Mouse (Mus musculus): ENCODE measurements around the gene Clasp1. TPM values are rescaled to one million over a fixed set of nuclear protein-coding genes. Genes with fewer than 3 reads are reported as not detected.

Gene Clasp1
- polyA plus RNA-seq, 1 experiment from 2014 or later: 70.0 TPM

- Histone ChIP-seq H3K27me3 (ENCODE audit: control insufficient read depth, insufficient read depth, low read length) (no peaks in the 10 kb centered on the region), H3K9ac (ENCODE audit: low read depth, low read length) (no peak overlapping the region), H3K4me2 (replicated peaks; ENCODE audit: low read depth, low read length) (no peak overlapping the region), H3K4me3 (ENCODE audit: low read length) (no peak overlapping the region), H3K4me1 (ENCODE audit: control insufficient read depth, insufficient read depth, low read length) (no peaks in the 10 kb centered on the region), H3K36me3 (ENCODE audit: control insufficient read depth, insufficient read depth, low read length) (peaks cover 57% of the 10 kb centered on the region), H3K9me3 (ENCODE audit: control insufficient read depth, low read length) (no peaks in the 10 kb centered on the region), H3K27ac (ENCODE audit: low read depth, low read length) (no peak overlapping the region)
- WGBS: 78% methylated on average over 7 of the region's 7 CpGs
- no peak for ATAC-seq (ENCODE audit: low FRiP score, low TSS enrichment)
Observed at GRCm38 (mm10) chr1:118516256-118516655, 127.4 kb downstream of the Clasp1 start.

- ATAC-seq (ENCODE audit: low FRiP score, low TSS enrichment): no peak
- Histone ChIP-seq H3K9me3 (ENCODE audit: control insufficient read depth, low read length) (no peaks in the 10 kb centered on the region), H3K9ac (ENCODE audit: low read depth, low read length) (no peak overlapping the region), H3K36me3 (ENCODE audit: control insufficient read depth, insufficient read depth, low read length) (peaks cover 70% of the 10 kb centered on the region), H3K27me3 (ENCODE audit: control insufficient read depth, insufficient read depth, low read length) (no peaks in the 10 kb centered on the region), H3K4me2 (replicated peaks; ENCODE audit: low read depth, low read length) (no peak overlapping the region), H3K27ac (ENCODE audit: low read depth, low read length) (no peak overlapping the region), H3K4me1 (ENCODE audit: control insufficient read depth, insufficient read depth, low read length) (no peaks in the 10 kb centered on the region), H3K4me3 (ENCODE audit: low read length) (no peak overlapping the region)
- WGBS: 73% methylated on average over 6 of the region's 6 CpGs
Observed at GRCm38 (mm10) chr1:118523161-118523560, 134.3 kb downstream of the Clasp1 start.

- H3K4me2 ChIP-seq (replicated peaks; ENCODE audit: low read depth, low read length): no peak overlapping the region
- H3K27me3 ChIP-seq (ENCODE audit: control insufficient read depth, insufficient read depth, low read length): no peaks in the 10 kb centered on the region
- no peak overlapping the region for H3K27ac ChIP-seq (ENCODE audit: low read depth, low read length)
- WGBS: 95% methylated on average over 9 of the region's 9 CpGs
- no peak overlapping the region for H3K9ac ChIP-seq (ENCODE audit: low read depth, low read length)
- no peaks in the 10 kb centered on the region for H3K4me1 ChIP-seq (ENCODE audit: control insufficient read depth, insufficient read depth, low read length)
- no peaks in the 10 kb centered on the region for H3K9me3 ChIP-seq (ENCODE audit: control insufficient read depth, low read length)
- no peak overlapping the region for H3K4me3 ChIP-seq (ENCODE audit: low read length)
- peaks cover 77% of the 10 kb centered on the region for H3K36me3 ChIP-seq (ENCODE audit: control insufficient read depth, insufficient read depth, low read length)
- ATAC-seq (ENCODE audit: low FRiP score, low TSS enrichment): no peak
Observed at GRCm38 (mm10) chr1:118525336-118525735, 136.5 kb downstream of the Clasp1 start.

- peaks cover 85% of the 10 kb centered on the region for H3K36me3 ChIP-seq (ENCODE audit: control insufficient read depth, insufficient read depth, low read length)
- no peaks in the 10 kb centered on the region for H3K4me1 ChIP-seq (ENCODE audit: control insufficient read depth, insufficient read depth, low read length)
- H3K9me3 ChIP-seq (ENCODE audit: control insufficient read depth, low read length): no peaks in the 10 kb centered on the region
- no peak overlapping the region for H3K4me3 ChIP-seq (ENCODE audit: low read length)
- no peak for ATAC-seq (ENCODE audit: low FRiP score, low TSS enrichment)
- 96% methylated on average over 1 of the region's 1 CpGs for WGBS
- no peak overlapping the region for H3K9ac ChIP-seq (ENCODE audit: low read depth, low read length)
- H3K27me3 ChIP-seq (ENCODE audit: control insufficient read depth, insufficient read depth, low read length): no peaks in the 10 kb centered on the region
- H3K4me2 ChIP-seq (replicated peaks; ENCODE audit: low read depth, low read length): no peak overlapping the region
- no peak overlapping the region for H3K27ac ChIP-seq (ENCODE audit: low read depth, low read length)
Observed at GRCm38 (mm10) chr1:118529213-118529612, 140.4 kb downstream of the Clasp1 start.

- Histone ChIP-seq H3K4me3 (ENCODE audit: low read length) (no peak overlapping the region), H3K4me1 (ENCODE audit: control insufficient read depth, insufficient read depth, low read length) (no peaks in the 10 kb centered on the region), H3K27ac (ENCODE audit: low read depth, low read length) (no peak overlapping the region), H3K9me3 (ENCODE audit: control insufficient read depth, low read length) (no peaks in the 10 kb centered on the region), H3K4me2 (replicated peaks; ENCODE audit: low read depth, low read length) (no peak overlapping the region), H3K27me3 (ENCODE audit: control insufficient read depth, insufficient read depth, low read length) (no peaks in the 10 kb centered on the region), H3K9ac (ENCODE audit: low read depth, low read length) (no peak overlapping the region), H3K36me3 (ENCODE audit: control insufficient read depth, insufficient read depth, low read length) (peaks cover 86% of the 10 kb centered on the region)
- WGBS: 89% methylated on average over 3 of the region's 3 CpGs
- ATAC-seq (ENCODE audit: low FRiP score, low TSS enrichment): no peak
Observed at GRCm38 (mm10) chr1:118531259-118531658, 142.4 kb downstream of the Clasp1 start.

- Histone ChIP-seq H3K4me2 (replicated peaks; ENCODE audit: low read depth, low read length) (no peak overlapping the region), H3K9me3 (ENCODE audit: control insufficient read depth, low read length) (no peaks in the 10 kb centered on the region), H3K4me1 (ENCODE audit: control insufficient read depth, insufficient read depth, low read length) (no peaks in the 10 kb centered on the region), H3K36me3 (ENCODE audit: control insufficient read depth, insufficient read depth, low read length) (peaks cover 71% of the 10 kb centered on the region), H3K9ac (ENCODE audit: low read depth, low read length) (no peak overlapping the region), H3K27me3 (ENCODE audit: control insufficient read depth, insufficient read depth, low read length) (no peaks in the 10 kb centered on the region), H3K4me3 (ENCODE audit: low read length) (no peak overlapping the region), H3K27ac (ENCODE audit: low read depth, low read length) (no peak overlapping the region)
- ATAC-seq (ENCODE audit: low FRiP score, low TSS enrichment): no peak
- WGBS: 88% methylated on average over 15 of the region's 15 CpGs
Observed at GRCm38 (mm10) chr1:118536021-118536420, 147.2 kb downstream of the Clasp1 start.

- H3K9me3 ChIP-seq (ENCODE audit: control insufficient read depth, low read length): no peaks in the 10 kb centered on the region
- no peak overlapping the region for H3K4me2 ChIP-seq (replicated peaks; ENCODE audit: low read depth, low read length)
- 87% methylated on average over 6 of the region's 6 CpGs for WGBS
- ATAC-seq (ENCODE audit: low FRiP score, low TSS enrichment): no peak
- H3K27ac ChIP-seq (ENCODE audit: low read depth, low read length): no peak overlapping the region
- H3K4me3 ChIP-seq (ENCODE audit: low read length): no peak overlapping the region
- no peaks in the 10 kb centered on the region for H3K27me3 ChIP-seq (ENCODE audit: control insufficient read depth, insufficient read depth, low read length)
- H3K9ac ChIP-seq (ENCODE audit: low read depth, low read length): no peak overlapping the region
- H3K36me3 ChIP-seq (ENCODE audit: control insufficient read depth, insufficient read depth, low read length): peaks cover 68% of the 10 kb centered on the region
- no peaks in the 10 kb centered on the region for H3K4me1 ChIP-seq (ENCODE audit: control insufficient read depth, insufficient read depth, low read length)
Observed at GRCm38 (mm10) chr1:118539046-118539445, 150.2 kb downstream of the Clasp1 start.

- Histone ChIP-seq H3K9ac (ENCODE audit: low read depth, low read length) (no peak overlapping the region), H3K27ac (ENCODE audit: low read depth, low read length) (no peak overlapping the region), H3K36me3 (ENCODE audit: control insufficient read depth, insufficient read depth, low read length) (peaks cover 73% of the 10 kb centered on the region), H3K9me3 (ENCODE audit: control insufficient read depth, low read length) (no peaks in the 10 kb centered on the region), H3K4me1 (ENCODE audit: control insufficient read depth, insufficient read depth, low read length) (no peaks in the 10 kb centered on the region), H3K27me3 (ENCODE audit: control insufficient read depth, insufficient read depth, low read length) (no peaks in the 10 kb centered on the region), H3K4me3 (ENCODE audit: low read length) (no peak overlapping the region), H3K4me2 (replicated peaks; ENCODE audit: low read depth, low read length) (no peak overlapping the region)
- ATAC-seq (ENCODE audit: low FRiP score, low TSS enrichment): no peak
- 96% methylated on average over 7 of the region's 7 CpGs for WGBS
Observed at GRCm38 (mm10) chr1:118542880-118543279, 154.0 kb downstream of the Clasp1 start.

- Histone ChIP-seq H3K27me3 (ENCODE audit: control insufficient read depth, insufficient read depth, low read length) (no peaks in the 10 kb centered on the region), H3K27ac (ENCODE audit: low read depth, low read length) (no peak overlapping the region), H3K4me2 (replicated peaks; ENCODE audit: low read depth, low read length) (no peak overlapping the region), H3K4me3 (ENCODE audit: low read length) (no peak overlapping the region), H3K9ac (ENCODE audit: low read depth, low read length) (no peak overlapping the region), H3K9me3 (ENCODE audit: control insufficient read depth, low read length) (no peaks in the 10 kb centered on the region), H3K4me1 (ENCODE audit: control insufficient read depth, insufficient read depth, low read length) (no peaks in the 10 kb centered on the region), H3K36me3 (ENCODE audit: control insufficient read depth, insufficient read depth, low read length) (peaks cover 82% of the 10 kb centered on the region)
- ATAC-seq (ENCODE audit: low FRiP score, low TSS enrichment): no peak
- WGBS: 92% methylated on average over 5 of the region's 5 CpGs
Observed at GRCm38 (mm10) chr1:118548769-118549168, 159.9 kb downstream of the Clasp1 start.

GRCm38 (mm10) chr1:118551152-118551551 lies 162.3 kb downstream of the Clasp1 start:
- WGBS: 91% methylated on average over 5 of the region's 5 CpGs
- Histone ChIP-seq H3K4me2 (replicated peaks; ENCODE audit: low read depth, low read length) (no peak overlapping the region), H3K27ac (ENCODE audit: low read depth, low read length) (no peak overlapping the region), H3K36me3 (ENCODE audit: control insufficient read depth, insufficient read depth, low read length) (peaks cover 84% of the 10 kb centered on the region), H3K4me1 (ENCODE audit: control insufficient read depth, insufficient read depth, low read length) (no peaks in the 10 kb centered on the region), H3K4me3 (ENCODE audit: low read length) (no peak overlapping the region), H3K9ac (ENCODE audit: low read depth, low read length) (no peak overlapping the region), H3K27me3 (ENCODE audit: control insufficient read depth, insufficient read depth, low read length) (no peaks in the 10 kb centered on the region), H3K9me3 (ENCODE audit: control insufficient read depth, low read length) (no peaks in the 10 kb centered on the region)
- ATAC-seq (ENCODE audit: low FRiP score, low TSS enrichment): no peak
